Comparison of ENCODE assay signal across 8 mouse cellular contexts in the genomic region with DNA sequence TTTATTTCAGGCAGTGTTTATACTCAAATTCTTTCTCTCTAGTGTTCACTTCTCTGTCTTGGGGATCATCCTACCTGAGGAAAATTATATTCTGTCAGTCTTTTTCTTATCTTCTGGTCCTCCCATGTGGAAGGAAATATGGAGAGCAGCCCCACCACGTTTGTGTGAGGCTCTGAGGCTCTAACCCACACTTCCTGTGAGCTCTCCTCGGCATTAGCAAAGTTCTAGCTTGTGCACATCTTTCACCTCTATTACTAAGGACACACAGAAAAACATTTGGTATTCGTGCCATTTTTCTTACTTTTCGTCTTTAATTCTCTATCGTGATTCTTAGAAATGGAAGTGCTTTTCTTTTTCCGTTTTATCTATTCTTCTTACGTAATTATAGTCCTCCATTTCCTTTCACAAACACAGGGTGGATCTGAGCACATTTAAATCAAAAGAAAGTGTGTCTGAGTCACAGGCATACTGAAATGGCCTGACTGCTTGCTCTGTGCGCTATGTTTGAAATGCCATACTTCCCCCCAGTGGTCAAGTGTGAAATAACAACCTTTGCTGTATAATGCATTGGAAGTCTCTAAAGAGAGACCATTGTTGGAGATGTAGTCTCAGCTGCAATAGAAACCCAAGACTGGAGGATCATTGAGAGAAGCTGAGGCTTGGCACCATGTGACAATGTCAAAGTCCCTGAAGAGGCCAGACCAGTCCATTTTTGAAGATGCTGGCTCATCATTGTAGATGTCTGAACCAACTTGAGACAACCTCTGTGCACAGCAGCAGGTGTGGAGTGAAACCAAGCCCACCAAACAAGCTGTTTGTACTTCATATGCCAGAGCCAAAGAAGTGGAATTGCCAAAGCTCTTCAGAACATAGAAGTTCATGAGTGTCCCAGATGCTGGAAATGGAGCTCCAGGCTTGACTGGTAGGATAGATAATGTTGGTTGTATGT. TPM values are rescaled to one million over a fixed set of nuclear protein-coding genes. Genes with fewer than 3 reads are reported as not detected.
A peak's percentile ranks its signal among the peaks of the same experiment; 100 is the strongest.
DNase-seq lines count a peak whose midpoint lies in the region; ATAC-seq lines count a peak whose summit lies in the region.

No protein-coding gene starts in this region.

- DNase-seq in urinary bladder, adult 18-20 months (ENCODE audit: low spot score in 2 of 2) = peak; percentile 9 to 45
- DNase-seq in urinary bladder, postnatal 10 days (ENCODE audit: low spot score) = no peak
- peak; percentile 32 to 67 for DNase-seq in cerebellum, postnatal 36 days
- DNase-seq in frontal cortex, postnatal 36 days (ENCODE audit: low spot score in 2 of 2) = peak; percentile 49 to 86
- peak; percentile 23 to 56 for DNase-seq in layer of hippocampus, postnatal 36 days
- DNase-seq in spleen, adult 12 weeks (ENCODE audit: low spot score) = peak; percentile 26

- no peak overlapping the region for H3K4me3 ChIP-seq in hindbrain, embryonic 16.5 days (ENCODE audit: low read length)

- no peaks in the 10 kb centered on the region for H3K4me1 ChIP-seq in hindbrain, embryonic 16.5 days (ENCODE audit: control insufficient read depth, insufficient read depth, low read depth, low read length)

- 28% methylated on average over 8 of the region's 8 CpGs for WGBS in hindbrain, embryonic 16.5 days

- H3K27me3 ChIP-seq in hindbrain, embryonic 16.5 days (replicated peaks; ENCODE audit: control insufficient read depth, insufficient read depth, low read length) = no peaks in the 10 kb centered on the region

- H3K27ac ChIP-seq in hindbrain, embryonic 16.5 days (ENCODE audit: low read depth, low read length) = no peak overlapping the region

- H3K36me3 ChIP-seq in hindbrain, embryonic 16.5 days (ENCODE audit: control insufficient read depth, insufficient read depth, low read length) = no peaks in the 10 kb centered on the region

- ATAC-seq in hindbrain, embryonic 16.5 days = peak; percentile 97
- peak; percentile 100 for ATAC-seq in megakaryocyte-erythroid progenitor cell, adult 5-6 weeks (replicated peaks; ENCODE audit: low FRiP score, low TSS enrichment, poor library complexity, severe bottlenecking)

- no peak overlapping the region; the same call in 1 of the 2 replicates for H3K9ac ChIP-seq in hindbrain, embryonic 16.5 days (ENCODE audit: low read depth, low read length)

- no peaks in the 10 kb centered on the region for H3K9me3 ChIP-seq in hindbrain, embryonic 16.5 days (ENCODE audit: control insufficient read depth, low read length)

- no peak overlapping the region for H3K4me2 ChIP-seq in hindbrain, embryonic 16.5 days (ENCODE audit: low read length)

RNA-seq across cellular contexts. Expression of a gene that starts 52.1 kb away (rescaled TPM):
- 0.86 and 2.1 TPM in 2 replicates for polyA plus RNA-seq in hindbrain, embryonic 16.5 days (2015; fragmentation: Nextera tagmentation; extraction: Ambion mirVana)
- total RNA-seq in layer of hippocampus, postnatal 36 days (2021) = 1 to 10 TPM; 5.6 to 5.9 TPM
- total RNA-seq in megakaryocyte-erythroid progenitor cell, adult 5-6 weeks (2014; fragmentation: Nextera tagmentation) = 128 and 143 TPM in 2 replicates
- total RNA-seq in megakaryocyte-erythroid progenitor cell, adult 5-6 weeks (2017) = 14.0 and 21.9 TPM in 2 replicates
